Mouse (Mus musculus): Measurements from ENCODE around the gene Fstl4. TPM values are rescaled to one million over a fixed set of nuclear protein-coding genes. Genes with fewer than 3 reads are reported as not detected.

The Fstl4 gene
- total and polyA plus RNA-seq, 3 experiments: not detected

- Histone ChIP-seq H3K79me2 (ENCODE audit: control insufficient read depth, insufficient read depth, low read length, poor library complexity) (no peaks in the 10 kb centered on the region), H3K36me3 (ENCODE audit: control insufficient read depth in 1 of 2, insufficient read depth in 2 of 2, low read length in 2 of 2) (no peaks in the 10 kb centered on the region), H3K4me3 (ENCODE audit: control insufficient read depth in 1 of 2, insufficient read depth in 1 of 2, low read depth in 2 of 2, low read length in 2 of 2) (no peak overlapping the region), H3K9ac (ENCODE audit: control insufficient read depth, low read depth, low read length, poor library complexity, severe bottlenecking) (no peak overlapping the region), H3K4me1 (ENCODE audit: control insufficient read depth in 1 of 2, insufficient read depth in 2 of 2, low read length in 2 of 2) (no peaks in the 10 kb centered on the region), H3K9me3 (replicated peaks; ENCODE audit: insufficient read depth, low read length) (no peaks in the 10 kb centered on the region), H3K27ac (ENCODE audit: control insufficient read depth, low read depth, low read length) (no peak overlapping the region), H3K27me3 (ENCODE audit: control insufficient read depth in 1 of 2, insufficient read depth in 2 of 2, low read length in 2 of 2) (no peaks in the 10 kb centered on the region)
- TF ChIP-seq MAX (IDR thresholded peaks at IDR 0.05; ENCODE audit: low read length): no peak
- no peak for TF ChIP-seq UBTF (IDR thresholded peaks at IDR 0.05; ENCODE audit: borderline replicate concordance, insufficient read depth, low read depth, low read length)
- TF ChIP-seq MEF2A (IDR thresholded peaks at IDR 0.05; ENCODE audit: extremely low read depth, insufficient replicate concordance, low read depth, low read length, poor library complexity, severe bottlenecking): no peak
- TF ChIP-seq SIN3A (IDR thresholded peaks at IDR 0.05; ENCODE audit: low read length): no peak
- TF ChIP-seq MXI1 (IDR thresholded peaks at IDR 0.05; ENCODE audit: low read depth, low read length): no peak
- TF ChIP-seq ZKSCAN1 (IDR thresholded peaks at IDR 0.05; ENCODE audit: low read depth, low read length): no peak
- no peak for TF ChIP-seq NRF1 (IDR thresholded peaks at IDR 0.05; ENCODE audit: insufficient read depth, low read depth, low read length, poor library complexity, severe bottlenecking)
- TF ChIP-seq ZMIZ1 (IDR thresholded peaks at IDR 0.05; ENCODE audit: low read depth, low read length): no peak
- TF ChIP-seq EP300 (IDR thresholded peaks at IDR 0.05; ENCODE audit: low read depth in 1 of 2, low read length in 2 of 2): no peak
- TF ChIP-seq TBP (IDR thresholded peaks at IDR 0.05; ENCODE audit: low read depth, low read length): no peak
- TF ChIP-seq BHLHE40 (IDR thresholded peaks at IDR 0.05; ENCODE audit: borderline replicate concordance, low read depth, low read length): no peak
- TF ChIP-seq GATA1 (IDR thresholded peaks at IDR 0.05; ENCODE audit: low read depth, low read length): no peak
- no peak for TF ChIP-seq CHD1 (IDR thresholded peaks at IDR 0.05; ENCODE audit: low read depth, low read length)
- TF ChIP-seq POLR2AphosphoS2 (IDR thresholded peaks at IDR 0.05; ENCODE audit: low read length): no peak
- no peak for TF ChIP-seq ETS1 (IDR thresholded peaks at IDR 0.05; ENCODE audit: low read depth, low read length)
- DNase-seq (ENCODE audit: low read depth, low spot score): no peak
These were observed 151.2 kb downstream of the Fstl4 start for GRCm38 (mm10) chr11:52915648-52916047.

- Histone ChIP-seq H3K79me2 (ENCODE audit: control insufficient read depth, insufficient read depth, low read length, poor library complexity) (no peaks in the 10 kb centered on the region), H3K9ac (ENCODE audit: control insufficient read depth, low read depth, low read length, poor library complexity, severe bottlenecking) (no peak overlapping the region), H3K4me1 (ENCODE audit: control insufficient read depth in 1 of 2, insufficient read depth in 2 of 2, low read length in 2 of 2) (no peaks in the 10 kb centered on the region), H3K9me3 (replicated peaks; ENCODE audit: insufficient read depth, low read length) (no peaks in the 10 kb centered on the region; the same call in 1 of the 2 replicates), H3K27ac (ENCODE audit: control insufficient read depth, low read depth, low read length) (no peak overlapping the region), H3K36me3 (ENCODE audit: control insufficient read depth in 1 of 2, insufficient read depth in 2 of 2, low read length in 2 of 2) (no peaks in the 10 kb centered on the region), H3K4me3 (ENCODE audit: control insufficient read depth in 1 of 2, insufficient read depth in 1 of 2, low read depth in 2 of 2, low read length in 2 of 2) (no peak overlapping the region), H3K27me3 (ENCODE audit: control insufficient read depth in 1 of 2, insufficient read depth in 2 of 2, low read length in 2 of 2) (no peaks in the 10 kb centered on the region)
- TF ChIP-seq RAD21 (IDR thresholded peaks at IDR 0.05; ENCODE audit: low read depth, low read length): no peak
- no peak for TF ChIP-seq MAFK (IDR thresholded peaks at IDR 0.05; ENCODE audit: borderline replicate concordance, low read depth, low read length)
- no peak for TF ChIP-seq SMC3 (IDR thresholded peaks at IDR 0.05; ENCODE audit: low read depth, low read length)
- DNase-seq (ENCODE audit: low read depth, low spot score): no peak
These were observed 155.0 kb downstream of the Fstl4 start for GRCm38 (mm10) chr11:52919231-52919960.

All from MEL (cell line).